Mouse (Mus musculus): ENCODE data around the gene Ifitm7. TPM values are rescaled to one million over a fixed set of nuclear protein-coding genes. Genes with fewer than 3 reads are reported as not detected.
A peak's percentile ranks its signal among the peaks of the same experiment; 100 is the strongest.

Ifitm7 gene
- 0.49 and 0.78 TPM in 2 replicates for polyA plus RNA-seq (2016; fragmentation: Nextera tagmentation; extraction: Ambion mirVana)

DNA sequence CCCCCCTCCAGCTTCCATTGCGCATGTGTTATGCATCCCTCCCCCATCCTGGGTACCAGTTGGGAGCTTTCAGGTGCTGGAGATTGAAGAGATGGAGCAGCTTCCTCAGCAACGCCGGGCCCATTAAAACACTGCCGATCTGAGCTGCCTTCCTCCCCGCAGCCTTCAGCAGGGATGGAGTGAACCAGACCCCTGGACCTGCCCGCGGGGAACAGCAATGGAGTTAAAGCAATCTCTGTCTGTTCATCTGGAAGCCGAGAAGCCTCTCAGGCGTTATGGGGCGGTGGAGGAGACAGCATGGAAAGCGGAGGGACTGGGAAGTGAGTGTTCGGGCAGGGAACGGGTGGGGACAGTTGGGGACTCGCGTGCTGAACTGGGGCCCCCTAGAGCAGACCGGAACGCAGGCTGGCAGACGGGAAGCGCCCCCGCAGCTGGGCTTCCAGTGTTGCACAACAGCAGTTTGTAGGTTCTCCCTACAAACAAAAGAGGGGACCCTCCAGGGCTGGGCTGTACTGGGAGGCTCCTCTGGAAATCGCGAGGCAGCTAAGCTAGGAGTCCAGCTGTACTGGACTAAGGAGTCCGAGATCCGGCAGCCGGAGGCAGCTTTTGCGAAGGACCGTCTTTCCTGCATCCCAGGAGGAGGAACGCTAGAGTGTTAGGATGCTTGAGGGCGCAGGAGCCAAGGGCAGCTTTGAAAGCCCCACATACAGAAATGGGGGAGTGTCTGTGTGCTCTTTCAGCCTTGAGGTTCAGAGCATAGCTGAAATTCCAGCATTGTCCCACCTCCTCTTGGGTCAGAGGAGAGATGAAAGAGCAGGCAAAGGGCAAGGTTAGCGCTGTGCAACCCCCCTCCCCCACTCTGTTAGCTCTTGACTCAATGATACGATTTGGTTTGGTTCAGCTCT, at the start of gene Ifitm7, which contains the start of gene 2900011O08Rik:
Gene Ifitm7, minus strand, starts transcription at position 315 of the 905 bp plus-strand sequence.
Gene 2900011O08Rik, plus strand, starts transcription at position 31 of the 905 bp plus-strand sequence.
- Histone ChIP-seq H3K4me1 (peaks cover 12% of the 10 kb centered on the region), H3K27me3 (no peaks in the 10 kb centered on the region), H3K4me2 (replicated peaks) (peak within 1 kb of the TSS; percentile 63), H3K9ac (peak within 1 kb of the TSS; percentile 80), H3K4me3 (peak within 1 kb of the TSS; percentile 64), H3K27ac (peak within 1 kb of the TSS; percentile 93), H3K36me3 (no peaks in the 10 kb centered on the region), H3K9me3 (replicated peaks) (no peaks in the 10 kb centered on the region)
- WGBS, result under 1% methylated on average over 31 of the region's 31 CpGs
- ATAC-seq (ENCODE audit: low FRiP score), result peak; percentile 87

DNA sequence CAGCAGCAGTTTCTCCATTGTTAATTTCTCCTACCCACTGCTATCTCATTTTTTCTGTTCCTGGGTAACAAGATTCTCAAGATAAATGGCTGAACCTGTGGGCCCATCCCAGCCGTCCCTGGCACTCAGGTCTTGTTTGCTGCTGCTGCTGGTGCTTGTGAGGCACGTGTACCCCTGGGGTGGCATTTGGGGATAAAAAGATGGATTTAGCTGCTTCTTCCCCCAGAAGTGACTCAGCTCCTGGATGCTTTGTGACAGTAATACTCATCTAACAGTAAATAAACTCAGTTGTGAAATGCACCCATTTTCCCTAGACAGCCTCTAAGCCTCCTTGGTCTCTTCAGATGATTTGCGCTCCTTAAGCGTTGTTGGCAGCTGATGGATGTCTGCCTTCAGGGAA, 46.4 kb upstream of the Ifitm7 start:
- Histone ChIP-seq H3K9ac (no peak overlapping the region), H3K4me2 (replicated peaks) (no peak overlapping the region), H3K27ac (no peak overlapping the region), H3K4me3 (no peak overlapping the region), H3K9me3 (replicated peaks) (no peaks in the 10 kb centered on the region), H3K36me3 (no peaks in the 10 kb centered on the region), H3K4me1 (no peaks in the 10 kb centered on the region), H3K27me3 (no peaks in the 10 kb centered on the region)
- no peak for ATAC-seq (ENCODE audit: low FRiP score)
- 83% methylated on average over 4 of the region's 4 CpGs for WGBS

DNA sequence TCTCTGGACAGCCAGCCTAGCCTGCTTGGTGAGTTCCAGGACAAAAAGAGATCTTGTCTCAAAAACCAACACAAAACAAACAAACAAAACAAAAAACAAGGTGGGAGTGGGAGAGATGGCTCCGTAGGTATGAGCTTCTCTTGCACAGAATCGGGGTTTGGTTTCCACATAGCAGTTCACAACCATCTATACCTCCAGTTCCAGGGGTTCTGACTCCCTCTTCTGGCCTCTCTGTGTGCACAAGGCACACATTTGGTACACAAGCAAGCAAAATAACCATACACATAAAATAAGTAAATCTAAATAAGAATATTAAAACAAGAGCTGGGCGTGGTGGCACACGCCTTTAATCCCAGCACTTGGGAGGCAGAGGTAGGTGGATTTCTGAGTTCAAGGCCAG, 44.0 kb upstream of the Ifitm7 start:
- Histone ChIP-seq H3K9me3 (replicated peaks) (no peaks in the 10 kb centered on the region), H3K27ac (no peak overlapping the region), H3K4me2 (replicated peaks) (no peak overlapping the region), H3K27me3 (no peaks in the 10 kb centered on the region), H3K4me1 (no peaks in the 10 kb centered on the region), H3K36me3 (no peaks in the 10 kb centered on the region), H3K4me3 (no peak overlapping the region), H3K9ac (no peak overlapping the region)
- ATAC-seq (ENCODE audit: low FRiP score), result no peak
- WGBS, result 93% methylated on average over 4 of the region's 4 CpGs

DNA sequence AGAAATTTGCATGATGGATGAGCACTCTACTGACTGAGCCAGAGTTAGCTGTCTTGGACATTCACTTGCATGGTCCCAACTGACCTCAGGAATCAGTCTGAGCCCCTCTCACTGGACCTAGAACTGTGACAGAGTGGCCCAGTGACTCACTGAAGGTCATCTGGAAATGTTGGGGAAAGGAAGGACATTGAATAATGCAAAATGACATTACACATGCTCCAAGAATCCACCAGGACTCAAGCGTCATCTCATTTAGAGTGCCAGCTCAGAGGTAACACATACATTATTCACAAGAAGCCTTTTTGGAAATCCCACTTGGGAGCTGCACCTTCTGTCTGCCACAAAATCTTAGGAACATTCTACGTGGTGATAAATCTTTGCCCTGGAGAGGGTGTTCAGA, 43.2 kb upstream of the Ifitm7 start:
- Histone ChIP-seq H3K9me3 (replicated peaks) (no peaks in the 10 kb centered on the region), H3K27me3 (no peaks in the 10 kb centered on the region), H3K36me3 (no peaks in the 10 kb centered on the region), H3K4me1 (no peaks in the 10 kb centered on the region), H3K27ac (no peak overlapping the region), H3K9ac (no peak overlapping the region), H3K4me2 (replicated peaks) (no peak overlapping the region), H3K4me3 (no peak overlapping the region)
- ATAC-seq (ENCODE audit: low FRiP score), result no peak
- WGBS, result 78% methylated on average over 2 of the region's 2 CpGs

DNA sequence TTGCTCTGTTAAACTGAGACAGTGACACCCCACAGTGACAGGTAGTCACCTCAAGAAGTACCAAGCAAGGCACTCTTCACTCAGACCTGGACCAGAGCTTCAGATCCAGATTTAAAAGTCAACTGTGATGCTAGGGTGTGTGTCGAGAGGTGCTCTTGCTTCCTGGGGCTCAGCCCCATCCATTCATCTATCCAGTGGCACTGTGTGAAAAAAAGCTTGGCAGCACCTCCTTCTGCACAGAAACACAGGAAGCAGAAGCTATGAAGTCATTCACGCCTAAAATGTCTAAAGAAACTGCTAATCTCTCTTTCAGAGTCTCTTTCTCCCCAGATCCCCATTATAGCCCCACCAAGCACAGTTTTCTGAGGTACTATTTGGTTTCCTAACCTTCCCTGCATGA, 42.4 kb upstream of the Ifitm7 start:
- H3K27me3 ChIP-seq, result no peaks in the 10 kb centered on the region
- H3K36me3 ChIP-seq, result no peaks in the 10 kb centered on the region
- H3K4me3 ChIP-seq, result no peak overlapping the region
- H3K4me1 ChIP-seq, result no peaks in the 10 kb centered on the region
- WGBS, result 58% methylated on average over 2 of the region's 2 CpGs
- H3K9ac ChIP-seq, result no peak overlapping the region
- no peaks in the 10 kb centered on the region for H3K9me3 ChIP-seq (replicated peaks)
- H3K27ac ChIP-seq, result no peak overlapping the region
- ATAC-seq (ENCODE audit: low FRiP score), result no peak
- H3K4me2 ChIP-seq (replicated peaks), result no peak overlapping the region

DNA sequence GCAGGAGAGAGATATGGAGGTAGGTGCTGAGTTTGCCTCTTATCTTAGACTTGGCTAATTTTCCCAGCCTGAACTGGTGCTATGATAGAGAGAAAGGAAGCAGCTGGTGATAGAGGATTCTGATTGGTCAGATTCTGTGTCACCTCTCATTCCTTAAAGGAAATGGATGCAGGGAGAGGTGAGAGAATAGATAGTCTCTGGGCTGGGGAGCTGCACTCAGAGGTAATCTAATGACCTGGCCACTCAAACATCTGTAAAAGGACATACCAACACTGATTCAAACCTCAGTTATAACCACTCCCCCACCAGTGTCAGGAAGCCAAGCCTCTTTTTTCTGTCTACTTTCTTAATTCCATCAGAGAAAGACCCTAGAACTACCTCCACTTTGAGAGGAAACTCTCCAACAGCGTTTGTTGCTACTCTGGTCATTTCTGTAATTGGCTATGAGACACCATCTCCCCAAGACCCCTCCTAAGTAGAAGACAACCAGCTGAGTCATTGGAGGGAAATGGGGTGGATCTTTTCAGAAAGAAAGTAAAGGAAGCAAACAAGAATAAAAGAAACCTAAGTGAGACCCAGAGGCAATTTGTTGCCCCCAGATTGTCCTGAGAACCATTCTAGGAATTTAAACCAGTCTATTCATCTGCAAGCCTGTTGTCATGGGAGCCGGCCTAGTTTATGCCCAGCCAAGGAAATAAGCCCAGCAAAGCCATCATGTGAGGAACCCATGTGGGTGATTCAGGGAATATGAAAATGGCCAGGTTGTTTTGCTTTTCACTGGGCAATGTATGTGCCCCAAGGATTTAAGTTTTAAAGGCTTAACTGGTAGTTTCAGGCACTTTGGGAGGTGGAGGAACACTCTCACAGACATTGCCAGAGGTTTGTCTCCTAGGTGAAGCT, 38.7 kb upstream of the Ifitm7 start:
- WGBS, result 54% methylated on average over 2 of the region's 2 CpGs

DNA sequence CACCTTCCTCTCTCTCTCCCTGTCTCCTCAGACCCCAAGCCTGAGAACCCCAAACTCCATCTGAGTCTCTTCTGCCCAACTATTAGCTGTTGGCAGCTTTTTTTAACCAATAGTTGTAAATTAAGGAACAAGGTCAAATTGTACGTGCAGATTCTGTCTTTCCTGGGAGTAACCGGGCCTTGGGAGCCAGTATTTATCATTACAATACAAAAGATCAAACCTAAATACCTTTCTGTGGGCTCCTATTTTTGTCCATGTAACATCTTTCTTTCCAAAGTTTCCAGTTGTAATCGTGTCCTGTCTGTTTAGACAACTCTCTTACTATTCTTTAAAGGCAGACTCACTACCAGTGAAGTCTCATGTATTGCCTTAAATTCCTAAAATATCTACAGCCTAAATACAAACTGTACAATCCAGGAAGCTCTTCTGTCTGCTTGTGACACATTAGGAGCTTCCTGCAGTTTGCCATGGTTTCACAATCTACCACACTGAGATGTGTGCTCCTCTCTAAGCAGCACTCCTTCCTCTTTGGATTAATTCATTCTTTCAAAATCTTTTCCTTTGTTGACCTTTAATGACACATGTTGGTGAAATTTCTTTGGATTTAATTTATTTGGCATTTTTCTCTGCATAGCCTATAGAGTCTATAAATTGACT, 34.6 kb upstream of the Ifitm7 start:
- no peak overlapping the region for H3K9ac ChIP-seq
- H3K4me2 ChIP-seq (replicated peaks), result no peak overlapping the region
- no peaks in the 10 kb centered on the region for H3K9me3 ChIP-seq (replicated peaks)
- WGBS, result 84% methylated on average over 3 of the region's 3 CpGs
- no peaks in the 10 kb centered on the region for H3K4me1 ChIP-seq
- H3K4me3 ChIP-seq, result no peak overlapping the region
- no peaks in the 10 kb centered on the region for H3K27me3 ChIP-seq
- H3K27ac ChIP-seq, result no peak overlapping the region
- no peak for ATAC-seq (ENCODE audit: low FRiP score)
- H3K36me3 ChIP-seq, result no peaks in the 10 kb centered on the region

More for the DNA sequence above, 38.7 kb upstream of the Ifitm7 start:
- Histone ChIP-seq H3K4me1 (no peaks in the 10 kb centered on the region), H3K9ac (no peak overlapping the region), H3K9me3 (replicated peaks) (no peaks in the 10 kb centered on the region), H3K36me3 (no peaks in the 10 kb centered on the region), H3K4me3 (no peak overlapping the region), H3K27me3 (no peaks in the 10 kb centered on the region), H3K4me2 (replicated peaks) (no peak overlapping the region), H3K27ac (no peak overlapping the region)
- ATAC-seq (ENCODE audit: low FRiP score), result no peak

DNA sequence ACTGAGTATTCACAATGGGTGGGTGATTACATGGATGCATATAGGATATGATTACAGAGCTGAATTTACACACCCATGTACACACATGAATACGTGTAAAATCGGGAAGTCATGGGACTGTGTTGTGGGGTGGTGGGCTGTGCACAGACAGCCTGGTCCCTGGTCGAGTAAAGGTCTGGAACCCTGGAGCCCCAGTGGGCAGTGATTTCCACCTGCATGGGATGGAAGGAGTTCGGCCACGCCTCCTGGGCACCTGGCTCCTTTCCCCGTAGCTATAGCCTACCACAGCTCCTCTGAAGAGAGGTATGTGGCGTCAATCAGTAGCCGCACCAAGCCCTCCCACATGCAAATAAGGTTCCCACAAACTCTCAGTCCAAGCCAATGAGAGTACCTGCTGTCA, 30.6 kb upstream of the Ifitm7 start:
- no peaks in the 10 kb centered on the region for H3K9me3 ChIP-seq (replicated peaks)
- H3K4me1 ChIP-seq, result no peaks in the 10 kb centered on the region
- H3K4me2 ChIP-seq (replicated peaks), result no peak overlapping the region
- ATAC-seq (ENCODE audit: low FRiP score), result no peak
- WGBS, result 84% methylated on average over 8 of the region's 8 CpGs
- no peaks in the 10 kb centered on the region for H3K27me3 ChIP-seq
- no peak overlapping the region for H3K4me3 ChIP-seq
- H3K27ac ChIP-seq, result no peak overlapping the region
- H3K36me3 ChIP-seq, result no peaks in the 10 kb centered on the region
- H3K9ac ChIP-seq, result no peak overlapping the region

DNA sequence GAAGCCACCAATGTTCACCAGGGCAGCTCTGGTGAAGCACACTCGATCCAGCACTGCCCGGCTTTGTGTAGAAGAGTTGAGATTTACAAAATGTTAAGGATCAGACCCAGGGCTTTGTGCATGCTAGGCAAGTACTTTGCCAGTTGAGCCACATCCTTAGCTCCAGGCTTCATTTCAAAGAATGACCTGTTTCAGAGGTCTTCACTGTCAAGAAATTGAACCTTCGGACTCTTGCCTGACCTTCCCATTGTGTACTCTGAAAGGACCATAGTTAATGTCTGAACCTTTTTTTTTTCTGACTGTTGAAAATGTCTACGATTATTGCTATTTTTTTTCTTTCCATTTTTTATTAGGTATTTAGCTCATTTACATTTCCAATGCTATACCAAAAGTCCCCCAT, 23.3 kb upstream of the Ifitm7 start:
- no peaks in the 10 kb centered on the region for H3K9me3 ChIP-seq (replicated peaks)
- H3K9ac ChIP-seq, result no peak overlapping the region
- ATAC-seq (ENCODE audit: low FRiP score), result no peak
- no peaks in the 10 kb centered on the region for H3K27me3 ChIP-seq
- H3K4me1 ChIP-seq, result no peaks in the 10 kb centered on the region
- H3K27ac ChIP-seq, result no peak overlapping the region
- H3K36me3 ChIP-seq, result no peaks in the 10 kb centered on the region
- 86% methylated on average over 4 of the region's 4 CpGs for WGBS
- H3K4me3 ChIP-seq, result no peak overlapping the region
- no peak overlapping the region for H3K4me2 ChIP-seq (replicated peaks)

DNA sequence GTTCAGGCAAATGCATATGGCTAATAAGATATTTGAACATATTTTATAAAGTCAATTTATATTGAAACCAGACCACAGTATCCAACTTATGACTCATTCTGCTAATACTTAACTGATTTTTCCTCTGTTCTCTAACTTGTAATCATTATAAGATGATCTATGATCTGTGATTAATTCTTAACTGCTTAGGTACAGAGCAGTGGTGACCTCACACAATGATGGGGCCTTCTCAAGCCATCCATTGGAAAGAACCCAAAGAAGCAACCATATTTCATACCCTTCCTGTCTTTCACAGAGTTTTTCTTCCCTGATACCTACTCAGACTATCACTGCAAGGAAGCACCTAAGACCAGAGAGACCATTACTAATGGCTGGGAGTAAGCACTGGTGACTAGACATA, 22.0 kb upstream of the Ifitm7 start:
- Histone ChIP-seq H3K27me3 (no peaks in the 10 kb centered on the region), H3K27ac (no peak overlapping the region), H3K9me3 (replicated peaks) (no peaks in the 10 kb centered on the region), H3K36me3 (no peaks in the 10 kb centered on the region), H3K4me2 (replicated peaks) (no peak overlapping the region), H3K4me3 (no peak overlapping the region), H3K9ac (no peak overlapping the region), H3K4me1 (no peaks in the 10 kb centered on the region)
- ATAC-seq (ENCODE audit: low FRiP score), result no peak

DNA sequence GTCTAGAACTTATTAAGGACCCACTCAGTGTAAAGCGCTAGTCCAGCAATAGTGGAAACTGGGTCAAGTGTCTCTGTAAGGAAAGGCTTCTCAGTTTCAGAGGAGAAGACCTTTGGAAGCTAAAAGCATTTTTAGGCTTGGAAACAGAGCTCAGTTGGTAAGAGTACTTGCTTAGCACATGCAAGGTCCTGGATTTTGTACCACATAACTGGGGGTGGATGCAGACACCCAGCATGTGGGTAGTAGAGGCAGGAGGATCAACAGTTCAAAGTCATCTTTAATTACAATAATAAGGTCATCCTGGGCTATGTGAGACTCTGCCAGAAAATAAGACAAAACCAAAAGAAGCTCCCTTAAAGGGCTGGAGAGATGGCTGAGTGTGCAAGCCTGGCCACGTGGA, 21.4 kb upstream of the Ifitm7 start:
- Histone ChIP-seq H3K9me3 (replicated peaks) (no peaks in the 10 kb centered on the region), H3K36me3 (no peaks in the 10 kb centered on the region), H3K4me1 (no peaks in the 10 kb centered on the region), H3K9ac (no peak overlapping the region), H3K4me2 (replicated peaks) (no peak overlapping the region), H3K27me3 (no peaks in the 10 kb centered on the region), H3K4me3 (no peak overlapping the region), H3K27ac (no peak overlapping the region)
- no peak for ATAC-seq (ENCODE audit: low FRiP score)
- 84% methylated on average over 2 of the region's 2 CpGs for WGBS

DNA sequence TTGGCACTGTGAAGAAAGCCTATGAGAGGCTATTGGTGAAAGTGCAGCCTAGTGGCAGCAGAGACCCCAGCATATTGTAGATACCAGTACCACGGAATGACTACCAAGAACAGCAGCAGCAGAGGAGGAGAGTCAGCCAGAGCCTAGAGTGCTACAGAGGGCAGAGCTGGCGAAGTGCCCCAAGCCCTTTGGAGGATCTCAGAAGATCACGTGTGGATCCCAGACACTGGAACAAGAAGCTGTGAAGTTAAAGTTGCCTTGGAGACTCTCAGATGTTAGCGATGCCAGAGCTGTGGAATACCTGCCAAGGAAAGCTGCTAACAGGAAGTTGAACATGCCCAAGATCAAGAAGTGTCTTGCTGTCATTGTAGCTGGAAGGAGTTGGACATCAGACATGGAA, 18.6 kb upstream of the Ifitm7 start:
- Histone ChIP-seq H3K4me2 (replicated peaks) (no peak overlapping the region), H3K27ac (no peak overlapping the region), H3K4me3 (no peak overlapping the region), H3K9ac (no peak overlapping the region), H3K9me3 (replicated peaks) (no peaks in the 10 kb centered on the region), H3K36me3 (no peaks in the 10 kb centered on the region), H3K27me3 (no peaks in the 10 kb centered on the region), H3K4me1 (no peaks in the 10 kb centered on the region)
- WGBS, result 92% methylated on average over 4 of the region's 4 CpGs
- no peak for ATAC-seq (ENCODE audit: low FRiP score)

Measured in hindbrain, embryonic 12.5 days (tissue).